ENCODE assay signal across 7 mouse cellular contexts in genomic region chr9:79045314-79045713, GRCm38 (mm10).
DNase-seq lines count a peak whose midpoint lies in the region; ATAC-seq and TF ChIP-seq lines count a peak whose summit lies in the region.

No protein-coding gene starts in this region.

- no peaks in the 10 kb centered on the region for H3K9me3 ChIP-seq in hindbrain, postnatal 0 days (ENCODE audit: low read length)

- intact Hi-C loops in heart, postnatal 36 days (cut with DNase I), result loop anchor here (2.0 to 10.0 kb wide), 2 partner anchors 261 to 675 kb away; no protein-coding TSS in a partner anchor

- peak; percentile 42 for TF ChIP-seq CTCF in hindbrain, postnatal 0 days (IDR thresholded peaks at IDR 0.05; ENCODE audit: low read depth)

- H3K27ac ChIP-seq in hindbrain, postnatal 0 days, result no peak overlapping the region

- H3K4me1 ChIP-seq in hindbrain, postnatal 0 days (ENCODE audit: insufficient read depth, low read length), result no peaks in the 10 kb centered on the region

- WGBS in hindbrain, postnatal 0 days, result 10% methylated on average over 2 of the region's 2 CpGs

- no peak for ATAC-seq in hindbrain, postnatal 0 days

- DNase-seq in heart, postnatal 36 days, result peak; percentile 8 to 41
- no peak for DNase-seq in heart, adult 11 months
- DNase-seq in urinary bladder, postnatal 14 days (ENCODE audit: low spot score), result peak; percentile 11
- no peak for DNase-seq in urinary bladder, postnatal 4 days (ENCODE audit: low spot score in 2 of 2)
- DNase-seq in hindbrain, postnatal 0 days (ENCODE audit: low spot score), result peak; percentile 50
- peak; percentile 23 for DNase-seq in right cerebral cortex, postnatal 4 days
- DNase-seq in layer of hippocampus, postnatal 14 days (ENCODE audit: low spot score in 2 of 2), result no peak

- H3K36me3 ChIP-seq in hindbrain, postnatal 0 days (ENCODE audit: insufficient read depth, low read length), result no peaks in the 10 kb centered on the region

- H3K9ac ChIP-seq in hindbrain, postnatal 0 days (replicated peaks; ENCODE audit: low read length), result no peak overlapping the region

- H3K4me2 ChIP-seq in hindbrain, postnatal 0 days (ENCODE audit: low read depth, low read length), result no peak overlapping the region

- H3K4me3 ChIP-seq in hindbrain, postnatal 0 days (ENCODE audit: low read length), result no peak overlapping the region

- no peaks in the 10 kb centered on the region for H3K27me3 ChIP-seq in hindbrain, postnatal 0 days (ENCODE audit: insufficient read depth, low read length)

Comparison
In these comparisons a context has a peak if more than half of its experiments do, and no peak if none do; other contexts are left out.
1. DNase-seq: peak in heart, postnatal 36 days (2 of 2), urinary bladder, postnatal 14 days (single experiment), hindbrain, postnatal 0 days (single experiment) and right cerebral cortex, postnatal 4 days (single experiment); none in heart, adult 11 months (single experiment), urinary bladder, postnatal 4 days (0 of 2) and layer of hippocampus, postnatal 14 days (0 of 2).